Comparison of ENCODE assay signal across 7 mouse cellular contexts in genomic region chr7:126503273-126503878, GRCm38 (mm10). TPM values are rescaled to one million over a fixed set of nuclear protein-coding genes. Genes with fewer than 3 reads are reported as not detected.
DNase-seq lines count a peak whose midpoint lies in the region; ATAC-seq lines count a peak whose summit lies in the region.

Gene Atxn2l, minus strand, starts transcription at chr7:126503437.

- peak within 1 kb of the TSS; percentile 100 for H3K9ac ChIP-seq in embryonic facial prominence, embryonic 12.5 days
- peak within 1 kb of the TSS; percentile 100 for H3K9ac ChIP-seq in limb, embryonic 11.5 days (ENCODE audit: low read length)
- peak within 1 kb of the TSS; percentile 97 for H3K9ac ChIP-seq in midbrain, embryonic 14.5 days (replicated peaks; ENCODE audit: low read length)

- DNase-seq in adrenal gland, postnatal 25 days = peak; percentile 99
- peak; percentile 100 for DNase-seq in heart, adult 11 months
- DNase-seq in kidney, adult 18-20 months = peak; percentile 99
- DNase-seq in limb, embryonic 11.5 days (ENCODE audit: low spot score) = peak; percentile 99
- DNase-seq in midbrain, embryonic 14.5 days = peak; percentile 100
- peak; percentile 98 for DNase-seq in spleen, adult 18-20 months

- peak within 1 kb of the TSS; percentile 85 for H3K4me2 ChIP-seq in embryonic facial prominence, embryonic 12.5 days (replicated peaks)
- peak within 1 kb of the TSS; percentile 77 for H3K4me2 ChIP-seq in limb, embryonic 11.5 days (ENCODE audit: low read depth, severe bottlenecking)
- H3K4me2 ChIP-seq in midbrain, embryonic 14.5 days (ENCODE audit: low read length) = peak within 1 kb of the TSS; percentile 84

- peak; percentile 87 for ATAC-seq in embryonic facial prominence, embryonic 12.5 days (ENCODE audit: insufficient number of reproducible peaks, insufficient read depth, low FRiP score, low TSS enrichment)
- ATAC-seq in limb, embryonic 11.5 days (ENCODE audit: insufficient number of reproducible peaks, low FRiP score, low TSS enrichment, low read depth) = peak; percentile 88
- peak; percentile 88 for ATAC-seq in midbrain, embryonic 14.5 days (ENCODE audit: low FRiP score, low TSS enrichment)

- WGBS in embryonic facial prominence, embryonic 12.5 days = under 1% methylated on average over 52 of the region's 72 CpGs
- under 1% methylated on average over 62 of the region's 72 CpGs for WGBS in limb, embryonic 11.5 days
- under 1% methylated on average over 72 of the region's 72 CpGs for WGBS in midbrain, embryonic 14.5 days

- H3K4me1 ChIP-seq in embryonic facial prominence, embryonic 12.5 days = peaks cover 9% of the 10 kb centered on the region
- no peaks in the 10 kb centered on the region for H3K4me1 ChIP-seq in limb, embryonic 11.5 days (ENCODE audit: control insufficient read depth, insufficient read depth, low read length)
- H3K4me1 ChIP-seq in midbrain, embryonic 14.5 days (ENCODE audit: control insufficient read depth, insufficient read depth, low read length) = peaks cover 10% of the 10 kb centered on the region; the same call in 1 of the 2 replicates

- H3K4me3 ChIP-seq in embryonic facial prominence, embryonic 12.5 days = peak within 1 kb of the TSS; percentile 100
- H3K4me3 ChIP-seq in limb, embryonic 11.5 days (ENCODE audit: low read depth, low read length) = peak within 1 kb of the TSS; percentile 96
- peak within 1 kb of the TSS; percentile 100 for H3K4me3 ChIP-seq in midbrain, embryonic 14.5 days (replicated peaks; ENCODE audit: low read depth, low read length)

- peaks cover 28% of the 10 kb centered on the region for H3K36me3 ChIP-seq in embryonic facial prominence, embryonic 12.5 days
- H3K36me3 ChIP-seq in limb, embryonic 11.5 days (ENCODE audit: control insufficient read depth, insufficient read depth, low read length) = peaks cover 14% of the 10 kb centered on the region
- H3K36me3 ChIP-seq in midbrain, embryonic 14.5 days (ENCODE audit: control insufficient read depth, insufficient read depth, low read length) = peaks cover 29% of the 10 kb centered on the region

- no peaks in the 10 kb centered on the region for H3K27me3 ChIP-seq in embryonic facial prominence, embryonic 12.5 days
- H3K27me3 ChIP-seq in limb, embryonic 11.5 days (ENCODE audit: control insufficient read depth, insufficient read depth, low read length) = no peaks in the 10 kb centered on the region
- no peaks in the 10 kb centered on the region for H3K27me3 ChIP-seq in midbrain, embryonic 14.5 days (ENCODE audit: control insufficient read depth, insufficient read depth, low read length)

- H3K9me3 ChIP-seq in embryonic facial prominence, embryonic 12.5 days = no peaks in the 10 kb centered on the region
- H3K9me3 ChIP-seq in limb, embryonic 11.5 days (ENCODE audit: control insufficient read depth, low read length) = no peaks in the 10 kb centered on the region
- no peaks in the 10 kb centered on the region for H3K9me3 ChIP-seq in midbrain, embryonic 14.5 days (ENCODE audit: control insufficient read depth, low read length)

- peak within 1 kb of the TSS; percentile 100 for H3K27ac ChIP-seq in embryonic facial prominence, embryonic 12.5 days
- H3K27ac ChIP-seq in limb, embryonic 11.5 days (replicated peaks; ENCODE audit: low read depth, low read length) = peak within 1 kb of the TSS; percentile 100
- peak within 1 kb of the TSS; percentile 97 for H3K27ac ChIP-seq in midbrain, embryonic 14.5 days (replicated peaks; ENCODE audit: low read depth, low read length)

RNA-seq across cellular contexts. Expression of gene Atxn2l, which starts in this region (rescaled TPM):
- 123 and 138 TPM in 2 replicates for total RNA-seq in adrenal gland, postnatal 25 days (2021)
- polyA plus RNA-seq in embryonic facial prominence, embryonic 12.5 days (2016; fragmentation: Nextera tagmentation; extraction: Ambion mirVana) = 62.9 and 64.0 TPM in 2 replicates
- 62.0 and 66.3 TPM in 2 replicates for polyA plus RNA-seq in limb, embryonic 11.5 days (2014; fragmentation: Nextera tagmentation; extraction: Ambion mirVana)
- polyA plus RNA-seq in midbrain, embryonic 14.5 days (2014; fragmentation: Nextera tagmentation; extraction: Ambion mirVana) = 51.8 and 73.2 TPM in 2 replicates

Comparison
In these comparisons a context has a peak if more than half of its experiments do, and no peak if none do; other contexts are left out.
1. Peak in every context shown above with its lines: DNase-seq, ATAC-seq, H3K4me3 ChIP-seq and H3K27ac ChIP-seq.